Mouse (Mus musculus) c-Kit-positive CD71-positive TER-119-positive erythroid progenitor cells, embryonic 14.5 days (primary cell): Measurements from ENCODE around the gene Gm3045.

Source experiments
- DNase-seq: peaks from one replicate; pipeline ENCODE4 v3.0.0-alpha.2; 2013; ENCODE audit warnings: low spot score

Gm3045 gene

DNA sequence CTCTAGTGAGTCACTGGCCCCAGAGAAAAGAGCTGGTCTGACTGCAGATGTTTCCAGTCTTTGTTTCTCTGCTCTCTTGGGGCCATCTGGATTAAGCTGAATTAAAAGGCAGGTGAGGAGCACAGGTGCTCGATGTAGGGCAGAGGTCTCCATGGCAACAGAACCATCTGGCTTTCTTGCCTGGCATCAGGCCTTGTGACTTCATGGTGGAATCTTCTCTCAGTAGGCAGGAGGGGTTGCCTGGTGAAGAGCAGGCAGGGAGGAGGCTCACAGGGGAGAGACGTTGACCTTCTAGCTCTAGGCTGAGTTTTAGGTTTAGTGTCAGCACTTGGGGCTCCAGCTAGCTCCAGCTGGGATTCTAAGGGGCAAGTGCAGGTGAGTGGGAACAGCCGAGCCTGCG lies at the start of gene Gm3045:
TSS of gene Gm3045 (plus strand) at position 230 of the 400 bp plus-strand sequence.
- DNase-seq = no peak

DNA sequence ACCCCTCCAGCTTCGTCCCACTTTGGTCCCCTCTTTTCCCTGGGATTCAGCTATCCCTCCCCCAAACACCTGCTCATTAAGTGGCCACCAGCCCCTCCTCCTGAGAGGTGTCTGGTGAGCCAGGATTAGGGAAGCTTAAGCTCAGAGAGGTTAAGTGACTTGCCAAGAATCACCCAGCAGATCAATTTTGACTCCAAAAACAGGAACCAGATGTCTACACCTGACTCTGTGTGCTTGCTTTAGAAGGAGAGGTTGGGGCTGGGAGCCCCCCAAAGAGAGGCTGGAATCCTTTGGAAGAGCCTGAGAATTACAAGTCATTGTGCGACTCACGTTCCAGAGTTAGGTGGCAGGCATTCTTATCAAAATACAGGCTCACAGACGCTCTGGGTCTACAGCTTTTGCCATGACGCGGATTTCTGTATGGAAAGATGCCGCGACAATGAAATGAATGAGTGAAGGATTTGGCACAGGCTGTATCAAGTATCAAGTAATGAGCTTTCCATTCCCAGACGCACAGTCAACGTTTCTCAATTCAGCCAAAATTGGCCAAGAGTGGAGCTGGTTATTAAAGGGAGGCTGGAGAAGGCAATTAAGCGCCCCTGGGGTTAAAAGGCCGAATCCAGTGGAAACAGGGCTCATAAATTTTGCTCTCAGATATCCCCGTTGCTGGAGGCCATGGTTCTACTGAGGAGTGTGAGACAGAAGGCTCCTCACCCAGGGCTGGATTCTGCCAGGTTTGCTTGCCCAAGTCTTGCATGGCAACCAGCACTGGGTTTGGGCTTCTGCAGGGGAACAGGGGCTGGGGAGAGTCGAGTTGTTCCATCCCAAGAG lies 45.3 kb upstream of the Gm3045 start:
- DNase-seq = no peak

DNA sequence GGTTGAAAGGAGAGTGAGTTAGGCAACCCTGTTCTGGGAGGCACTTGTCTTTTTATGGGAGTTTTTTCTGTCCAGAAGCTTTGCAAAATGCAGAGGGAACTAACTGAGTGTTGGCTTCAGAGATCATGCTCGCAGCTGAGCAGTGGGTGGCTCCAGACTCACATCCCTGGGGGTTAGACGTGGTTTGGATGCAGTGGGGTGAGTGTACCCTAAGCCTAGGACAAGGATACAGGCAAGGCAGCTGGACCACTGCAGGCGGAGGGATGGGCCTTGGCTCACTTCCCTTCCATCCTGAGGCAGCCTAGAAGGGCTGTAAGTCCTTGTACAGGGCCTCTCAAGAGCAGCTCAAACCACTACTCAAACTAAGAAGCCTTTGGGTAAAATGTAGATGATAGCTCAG lies 43.0 kb upstream of the Gm3045 start:
- no peak for DNase-seq

DNA sequence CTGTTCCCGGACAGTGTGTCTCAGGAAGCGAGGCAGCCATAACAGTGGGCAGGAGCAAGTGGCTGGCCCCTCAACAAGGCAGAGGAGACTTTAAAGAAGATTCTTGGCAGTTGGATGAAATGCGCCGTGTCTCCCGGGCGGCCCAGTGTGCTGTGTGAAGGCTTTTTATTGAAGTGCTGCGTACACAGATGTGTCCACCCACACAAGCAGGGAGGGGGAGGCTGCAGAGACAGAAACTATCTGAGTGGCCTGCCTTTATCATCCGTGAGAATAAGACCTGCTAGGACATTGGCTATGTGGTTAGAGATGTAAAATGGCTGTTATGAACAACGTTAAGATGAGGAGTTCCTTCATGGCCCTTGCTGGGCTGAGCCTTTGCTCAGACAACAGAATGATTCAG lies 40.0 kb upstream of the Gm3045 start:
- no peak for DNase-seq

DNA sequence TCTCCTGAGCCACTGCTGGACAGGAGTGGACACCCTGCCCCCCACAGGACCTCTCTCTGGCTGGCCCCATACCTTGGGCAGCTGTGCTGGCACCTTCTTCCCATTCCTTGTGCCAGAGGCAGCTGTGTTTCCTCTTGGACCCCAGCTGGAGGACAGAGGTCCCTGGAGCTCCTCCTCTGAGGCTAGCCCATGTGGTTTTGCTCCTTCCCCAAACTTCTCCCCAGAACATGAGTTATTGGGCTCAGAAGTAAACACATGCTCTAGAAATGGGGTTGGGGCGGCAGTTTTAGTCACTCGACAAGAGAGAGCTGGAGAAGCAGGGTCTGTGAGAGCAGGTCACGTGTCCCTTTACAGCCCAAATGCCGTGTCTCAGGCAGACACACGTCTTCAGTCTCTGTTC lies 39.0 kb upstream of the Gm3045 start:
- DNase-seq = no peak

DNA sequence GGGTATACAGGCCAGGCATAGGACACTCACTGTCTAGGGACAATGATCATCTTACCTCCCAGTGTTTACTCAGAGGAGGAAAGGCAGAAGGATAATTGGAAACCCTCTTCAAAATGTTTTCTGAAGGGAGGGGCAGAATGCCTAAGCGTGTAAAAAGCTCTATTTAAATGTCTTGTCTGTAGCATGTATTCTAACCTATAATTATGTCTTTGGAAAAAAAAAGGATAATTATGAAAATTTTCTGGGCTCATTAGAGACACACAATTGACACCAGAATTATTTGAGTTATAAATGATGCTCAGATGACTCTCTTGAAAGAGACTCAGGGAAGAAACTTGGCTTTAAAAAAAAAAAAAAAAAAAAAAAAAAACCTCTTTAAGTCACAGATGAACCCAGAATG lies 38.4 kb upstream of the Gm3045 start:
- DNase-seq = no peak

DNA sequence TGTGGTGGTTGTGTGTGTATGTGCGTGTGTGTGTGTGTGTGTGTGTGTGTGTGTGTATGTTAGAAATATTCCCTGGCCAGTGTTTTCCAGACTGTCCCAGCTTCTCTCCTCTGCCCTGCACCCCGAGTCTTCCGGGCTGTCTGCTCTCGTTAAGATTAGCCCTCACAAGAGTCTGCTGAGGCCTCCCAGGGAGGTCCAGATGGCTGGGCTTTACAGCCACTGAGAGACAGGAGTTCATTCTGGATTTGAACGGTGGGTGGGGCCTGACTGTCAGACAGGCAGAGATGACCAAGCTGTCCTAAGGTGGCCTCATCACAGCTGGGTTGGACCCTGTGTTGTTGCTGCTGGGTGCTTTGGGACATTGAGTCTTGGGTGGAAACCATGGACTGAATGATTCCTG lies 28.8 kb upstream of the Gm3045 start:
- no peak for DNase-seq

DNA sequence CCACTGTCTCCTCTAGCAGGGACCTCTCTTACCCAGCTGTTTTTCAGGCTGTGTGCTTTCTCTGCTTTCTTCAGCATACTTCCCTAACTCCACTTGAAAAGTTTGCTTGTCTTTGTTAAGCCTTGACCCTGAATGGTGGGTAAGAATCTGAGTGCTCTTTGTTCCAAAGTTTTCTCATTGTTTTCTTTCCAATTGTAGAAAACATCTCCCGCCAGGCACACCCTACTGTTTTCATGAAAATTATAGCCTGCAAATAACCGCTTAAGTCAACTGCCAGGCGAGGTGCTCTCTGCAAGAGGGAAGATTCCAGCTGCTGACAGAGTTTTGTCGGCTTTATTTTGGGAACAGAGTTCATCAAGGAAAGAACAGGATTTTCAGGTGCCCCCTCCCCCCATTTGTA lies 25.2 kb upstream of the Gm3045 start:
- no peak for DNase-seq

DNA sequence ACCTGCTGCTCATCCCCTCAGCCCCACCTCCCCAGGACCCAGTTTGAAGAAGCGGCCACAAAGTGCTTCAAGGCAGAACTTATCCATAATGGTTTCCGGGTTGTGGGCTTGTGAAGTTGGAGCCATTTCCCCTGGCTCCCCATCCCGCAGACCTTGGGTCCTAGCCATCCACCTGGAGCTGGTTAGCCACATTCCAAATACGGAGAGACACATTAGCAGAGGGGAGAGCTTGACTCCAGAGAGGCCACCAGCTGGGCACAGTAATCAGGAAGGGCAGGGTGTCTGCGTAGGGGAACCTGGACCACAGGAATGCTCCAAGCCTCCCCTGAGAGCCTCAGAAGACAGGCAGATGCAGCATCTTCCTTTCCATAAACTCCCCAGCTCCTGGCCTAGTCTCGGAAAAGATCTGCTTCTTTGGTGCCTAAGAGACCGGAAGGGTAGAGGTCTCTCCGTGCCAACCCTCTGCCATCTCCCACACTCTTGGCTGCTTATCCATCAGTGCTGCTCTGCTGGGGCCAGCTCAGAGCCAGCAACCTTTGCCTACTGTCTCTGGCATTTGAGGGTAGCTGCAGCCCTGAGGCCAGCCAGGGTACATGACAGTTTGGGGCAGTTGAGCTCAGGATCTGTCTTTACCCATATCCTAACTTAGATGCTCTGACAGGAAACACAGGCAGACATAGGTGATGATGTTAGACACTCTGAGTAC lies 22.9 kb upstream of the Gm3045 start:
- DNase-seq = no peak

DNA sequence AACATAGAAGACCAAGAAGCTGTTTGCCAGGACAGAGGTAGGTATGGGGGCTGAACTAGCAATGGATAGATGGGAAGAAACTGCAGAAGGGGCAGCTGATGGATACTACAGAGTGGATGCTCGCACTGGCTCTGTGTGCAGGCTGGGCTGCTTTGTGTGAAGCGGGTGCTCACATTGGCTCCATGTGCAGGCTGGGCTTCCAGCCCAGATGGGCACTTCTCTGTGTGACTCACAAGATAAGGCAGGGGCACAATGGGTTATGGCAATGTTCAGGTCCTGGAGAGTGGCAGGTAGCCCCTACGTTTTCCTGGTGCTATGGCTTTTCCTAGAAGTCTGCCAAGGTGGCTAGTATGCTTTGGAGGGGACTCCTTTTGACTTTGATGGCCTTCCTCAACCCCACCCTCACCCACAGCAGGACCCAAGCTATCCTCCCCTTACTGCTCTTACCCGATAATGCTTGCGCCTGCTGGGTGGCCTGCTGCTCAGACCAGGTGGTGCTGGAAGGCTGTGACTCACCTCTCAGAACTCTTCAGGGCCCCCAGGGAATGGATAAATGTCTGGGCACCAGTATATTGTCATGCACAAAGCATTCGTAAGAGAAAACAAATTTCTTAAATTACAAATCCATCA lies 21.8 kb upstream of the Gm3045 start:
- no peak for DNase-seq

DNA sequence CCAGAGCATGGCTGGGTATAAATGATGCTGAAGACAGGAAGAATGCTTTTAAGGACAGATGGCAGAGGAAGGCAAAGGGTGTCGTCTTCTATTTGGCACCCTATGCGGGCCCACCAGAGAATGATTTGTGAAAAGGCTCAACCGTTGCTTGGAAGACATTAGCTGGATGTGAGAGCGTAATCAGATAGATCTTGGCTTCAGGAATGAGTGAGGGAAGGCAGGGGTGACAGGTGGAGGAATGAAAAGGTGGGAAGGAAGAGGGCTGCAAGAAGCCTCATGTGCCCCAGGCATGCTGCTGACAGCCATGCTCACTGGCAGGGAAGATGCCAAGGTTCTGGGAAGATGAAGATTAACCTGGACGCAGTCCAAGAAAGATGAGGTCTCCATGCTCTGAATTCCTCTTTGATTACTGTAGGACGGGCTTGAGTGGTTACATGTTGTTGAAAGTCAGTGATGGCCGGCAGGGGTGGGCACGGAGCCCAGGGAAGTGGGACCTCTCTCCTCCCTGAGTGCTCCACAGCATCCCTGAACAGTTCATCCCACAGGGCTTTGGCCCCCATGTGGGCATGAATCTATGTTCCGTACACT lies 14.0 kb upstream of the Gm3045 start:
- no peak for DNase-seq

DNA sequence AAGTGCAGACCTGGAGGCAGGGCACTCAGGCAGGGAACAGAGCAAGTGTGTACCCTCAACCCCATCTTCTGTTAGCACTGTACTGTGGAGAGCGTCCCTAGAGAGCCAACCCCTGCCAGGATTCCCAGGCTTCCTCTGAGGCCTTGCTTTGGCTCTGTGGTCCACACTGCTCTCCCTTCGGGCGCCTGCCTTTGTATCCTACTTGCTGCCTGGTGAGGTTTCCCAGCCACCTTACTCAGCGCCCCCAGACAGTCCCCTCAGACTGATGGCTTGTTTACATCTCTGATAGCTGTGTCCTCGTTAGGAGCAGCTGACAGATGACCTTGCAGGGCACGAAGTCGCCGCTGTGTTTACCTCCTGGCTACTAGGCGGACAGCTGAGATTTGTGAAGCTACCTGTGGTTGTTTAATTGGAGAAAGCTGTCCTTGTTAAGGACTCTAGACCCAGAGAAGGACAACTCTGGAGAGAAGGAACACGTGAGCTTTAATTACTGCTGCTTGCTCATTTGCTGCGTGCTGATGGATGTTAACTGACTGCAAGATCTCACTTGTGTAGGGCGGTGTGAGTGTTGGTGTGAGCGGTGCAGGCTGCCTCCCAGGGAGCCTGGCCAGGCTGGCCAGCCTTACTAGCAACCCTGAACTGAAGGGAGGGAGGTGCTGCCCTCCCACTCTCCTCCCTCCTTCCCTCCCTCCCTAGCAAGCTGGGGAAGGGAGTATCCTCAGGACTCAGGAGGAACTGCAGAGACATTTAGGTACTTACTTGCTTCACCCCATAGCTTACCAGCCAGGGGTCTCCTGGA lies 7.5 kb upstream of the Gm3045 start:
- DNase-seq = no peak

DNA sequence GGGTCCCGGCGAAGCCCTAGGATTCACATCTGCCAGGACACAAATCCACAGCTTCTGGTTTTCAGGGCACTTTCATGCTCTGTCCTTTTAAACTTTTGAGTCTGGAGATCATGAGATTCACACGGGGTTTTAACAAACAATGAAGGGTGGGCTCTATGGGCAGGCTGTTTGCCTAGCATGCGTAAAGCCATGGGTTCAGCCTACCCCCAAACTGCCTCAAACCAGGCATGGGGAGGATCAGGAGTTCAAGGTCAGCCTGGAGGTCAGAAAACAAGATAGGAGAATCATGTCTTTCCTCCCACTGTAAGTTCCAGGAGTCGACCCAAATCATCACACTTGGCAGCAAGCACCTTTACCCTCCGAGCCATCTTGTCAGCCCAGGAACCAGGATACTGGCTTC lies 6.9 kb upstream of the Gm3045 start:
- DNase-seq = no peak

DNA sequence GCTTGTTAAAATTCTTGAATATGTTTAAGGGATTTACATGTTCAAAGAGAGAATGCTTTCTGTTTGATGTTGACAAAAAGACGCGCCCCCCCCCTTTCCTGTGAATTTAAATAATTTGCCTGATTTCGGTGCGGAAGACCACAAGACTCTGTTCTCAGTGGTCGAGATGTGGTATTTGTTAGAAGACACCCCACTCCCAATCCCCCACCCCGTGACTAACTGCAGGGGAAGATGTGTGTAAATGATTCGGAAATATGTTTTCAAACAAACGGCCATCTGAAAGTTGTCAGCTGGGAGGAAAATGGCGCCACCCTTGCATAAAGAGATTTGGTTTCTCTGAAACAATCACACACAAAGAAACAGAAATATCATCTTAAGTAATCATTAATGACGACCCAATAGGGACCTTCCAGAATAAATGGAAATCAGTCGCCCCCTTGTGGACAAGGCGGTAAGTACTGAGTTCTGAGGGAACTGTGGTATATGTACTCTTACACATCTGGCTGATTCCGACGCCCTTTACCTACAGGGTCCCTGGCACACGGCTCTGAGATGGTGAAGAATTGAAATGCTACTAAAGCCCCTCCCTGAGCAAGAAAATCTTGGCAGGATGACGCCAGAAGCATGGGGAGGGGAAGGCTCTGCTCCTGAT lies 4.2 kb upstream of the Gm3045 start:
- peak; percentile 21 for DNase-seq

DNA sequence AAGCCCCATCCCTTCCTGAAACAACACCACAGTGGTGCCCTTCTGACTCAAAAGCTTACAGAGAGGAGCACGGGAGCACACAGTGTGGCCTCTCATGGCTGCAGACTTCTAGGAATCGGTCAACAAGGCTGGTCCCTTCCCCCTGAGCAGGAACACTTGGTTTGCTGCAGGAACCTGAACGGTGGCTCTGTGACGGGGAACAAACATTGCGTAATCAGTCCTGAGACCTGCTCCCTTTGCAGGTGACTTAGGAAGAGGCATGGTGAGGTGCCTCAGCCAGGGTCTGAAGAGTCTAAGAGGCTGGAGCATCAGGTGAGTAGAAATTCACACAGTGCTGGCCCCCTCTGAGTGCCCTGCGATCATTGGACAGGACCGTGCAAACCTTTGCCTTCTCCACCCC lies 463 bp upstream of the Gm3045 start:
- no peak for DNase-seq

DNA sequence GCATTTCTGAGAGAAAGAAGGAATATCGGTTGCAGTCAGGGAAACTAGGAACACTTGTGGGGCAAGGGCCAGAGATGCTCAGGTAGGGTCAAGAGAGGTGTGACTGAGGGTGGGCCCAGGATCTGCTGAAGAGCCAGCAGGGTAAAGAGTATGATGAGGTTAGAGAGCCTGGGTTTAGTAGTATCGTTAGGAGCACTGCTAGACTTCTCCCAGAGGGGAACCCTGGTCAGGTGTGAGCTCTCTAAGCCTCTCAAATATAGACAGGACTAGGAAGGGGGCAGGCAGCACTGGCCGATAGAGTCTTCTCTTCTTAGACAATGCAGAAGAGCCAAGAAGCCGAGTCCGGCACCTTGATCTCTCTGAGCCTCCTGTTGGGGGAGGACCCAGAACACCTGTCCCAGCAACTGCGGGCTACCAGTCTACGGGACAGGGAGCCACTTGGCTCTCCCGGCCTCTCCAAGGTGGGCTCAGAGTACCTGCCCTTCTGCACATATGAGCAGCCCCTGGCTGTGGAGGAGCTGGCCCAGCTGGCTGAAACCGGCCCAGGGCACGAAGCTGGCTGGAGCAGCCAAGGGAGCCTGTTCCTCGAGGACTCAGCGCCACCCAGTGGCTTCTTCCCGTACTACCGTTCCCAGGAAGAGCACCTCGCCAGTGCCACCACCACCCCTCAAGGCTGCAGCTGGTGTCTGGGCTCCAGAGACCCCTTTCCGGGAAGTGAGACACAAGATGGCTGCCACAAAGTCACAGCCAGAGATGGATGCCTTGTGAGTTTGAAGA lies 2.5 kb downstream of the Gm3045 start:
- DNase-seq = peak; percentile 23

DNA sequence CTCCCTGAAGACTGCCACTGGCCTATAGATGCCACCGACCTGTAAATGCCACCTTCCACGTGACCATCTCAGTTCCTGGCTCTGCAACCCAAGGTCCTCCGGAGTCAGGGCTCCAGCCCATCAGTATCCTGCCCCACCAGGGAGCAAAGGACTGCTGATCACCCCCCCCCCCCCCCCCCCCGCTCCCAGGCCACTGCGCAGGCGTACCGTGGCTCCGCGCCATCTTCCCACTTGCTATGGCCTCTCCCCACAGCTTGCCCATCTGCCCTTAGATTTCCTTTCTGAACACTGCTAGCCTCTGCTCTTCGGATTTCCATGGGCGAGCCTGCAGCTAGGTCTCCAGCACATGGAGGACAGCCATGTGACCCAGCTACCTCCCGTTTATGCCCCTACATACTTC lies 6.1 kb downstream of the Gm3045 start:
- DNase-seq = no peak

DNA sequence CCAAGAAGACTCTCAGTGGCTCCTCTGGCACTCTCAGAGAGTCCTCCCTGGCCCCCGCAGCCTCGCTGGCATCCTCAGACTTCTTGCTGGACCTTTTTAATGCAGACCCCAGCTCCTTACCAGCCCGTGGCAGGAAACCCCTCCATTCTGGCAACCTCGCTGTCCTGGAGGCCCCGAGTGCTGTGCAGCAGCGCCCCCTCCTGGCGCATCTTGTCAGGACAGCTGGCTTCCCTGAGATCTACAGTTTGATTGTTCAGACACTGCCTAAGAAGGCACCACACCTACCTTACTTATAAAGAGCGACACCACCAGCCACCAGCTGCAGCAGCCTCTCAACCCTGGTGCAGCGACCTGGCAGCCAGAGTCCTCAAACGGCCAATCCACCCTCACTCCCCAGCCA lies 7.1 kb downstream of the Gm3045 start:
- peak; percentile 9 for DNase-seq

DNA sequence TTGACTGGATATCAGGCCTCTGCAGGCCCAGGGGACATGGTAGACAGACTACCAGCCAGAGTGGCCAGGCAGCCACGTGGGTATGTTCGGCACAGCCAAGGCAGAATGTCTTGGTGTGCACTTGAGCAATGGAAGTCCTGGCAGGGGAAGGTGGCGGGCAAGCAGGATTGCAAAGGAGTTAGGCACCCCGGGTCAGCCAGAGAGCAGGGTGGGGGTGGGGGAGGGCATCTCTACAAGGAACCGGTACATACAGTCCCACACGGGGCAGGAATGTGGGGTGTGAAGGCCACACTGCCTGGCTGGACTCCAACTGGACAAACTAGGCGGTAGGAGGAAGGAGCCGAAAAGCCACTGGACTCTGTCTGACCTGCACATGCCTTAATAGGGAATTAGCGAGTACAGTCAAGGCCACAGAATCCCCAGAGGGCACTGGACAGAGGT lies 7.9 kb downstream of the Gm3045 start:
- DNase-seq = no peak

DNA sequence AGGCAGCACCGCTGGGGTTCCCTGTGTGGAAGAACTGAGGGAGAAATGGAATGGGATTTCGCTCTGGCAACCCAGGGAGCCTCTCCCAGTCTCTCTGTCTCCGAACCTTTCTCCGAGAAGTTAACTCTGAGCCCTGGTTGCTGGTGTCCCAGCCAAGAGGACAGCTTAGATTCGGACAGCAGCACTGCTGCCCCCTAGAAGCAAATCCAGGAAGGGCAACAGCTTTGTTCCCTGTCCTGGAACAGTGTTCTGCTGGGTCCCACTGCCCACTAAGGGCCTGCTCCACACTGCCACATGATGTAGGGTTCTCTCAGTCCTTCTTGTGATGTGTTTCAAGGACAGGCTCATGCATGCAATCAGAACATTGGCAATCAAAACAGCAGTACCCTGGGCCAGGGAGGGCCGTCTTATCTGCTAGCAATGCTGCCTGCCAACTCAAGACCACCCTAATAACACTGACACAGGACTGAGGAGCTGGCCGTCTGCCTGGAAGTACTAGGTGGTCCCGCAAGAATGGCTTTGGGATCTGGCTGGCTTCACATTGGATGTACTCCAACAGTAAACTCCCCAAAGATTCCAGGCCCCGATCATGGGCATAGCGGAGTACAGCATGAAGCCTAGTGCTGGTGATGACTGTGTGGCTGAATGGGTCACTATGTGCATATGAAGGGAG lies 9.4 kb downstream of the Gm3045 start:
- no peak for DNase-seq
